ENCODE assay signal across 10 mouse cellular contexts in the genomic region with DNA sequence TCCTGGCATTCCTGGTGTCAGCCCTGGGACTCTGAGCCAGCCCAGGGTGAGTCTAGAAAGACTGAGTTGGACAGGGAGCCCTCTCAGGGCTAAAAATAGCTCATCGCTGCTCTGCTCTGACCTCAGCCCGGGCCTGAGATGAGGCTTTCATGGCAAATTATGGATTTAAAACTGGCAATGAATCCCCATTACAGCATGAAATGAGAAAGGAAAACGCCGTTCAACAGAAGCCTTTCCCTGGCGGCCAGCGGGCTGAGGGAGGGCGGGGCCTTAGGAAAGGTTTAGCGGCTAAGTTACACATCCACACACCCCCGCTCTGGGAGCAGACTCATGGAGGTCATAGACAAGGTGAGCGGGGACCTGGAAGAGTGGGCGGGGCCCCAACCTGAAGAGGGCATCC.
DNase-seq lines count a peak whose midpoint lies in the region; ATAC-seq and TF ChIP-seq lines count a peak whose summit lies in the region.
"Had no signal": no experiment of that assay in that cellular context is flagged by ENCODE, and none has a peak within 500 bp of the region (broad histone marks: within the 10 kb centered on the region; RNA-seq: fewer than 3 reads in every experiment).

No protein-coding gene starts in this region.

- WGBS in embryonic facial prominence, embryonic 13.5 days, result 36% methylated on average over 11 of the region's 11 CpGs
- 30% methylated on average over 11 of the region's 11 CpGs for WGBS in heart, postnatal 0 days

- TF ChIP-seq CTCF in heart, postnatal 0 days (IDR thresholded peaks at IDR 0.05; ENCODE audit: low read depth), result no peak

- H3K9ac ChIP-seq in embryonic facial prominence, embryonic 13.5 days, result no peak overlapping the region
- no peak overlapping the region for H3K9ac ChIP-seq in heart, postnatal 0 days (replicated peaks; ENCODE audit: low read depth, low read length)

- peaks cover 17% of the 10 kb centered on the region; the same call in 1 of the 2 replicates for H3K4me1 ChIP-seq in embryonic facial prominence, embryonic 13.5 days
- peaks cover 9% of the 10 kb centered on the region; the same call in 1 of the 2 replicates for H3K4me1 ChIP-seq in heart, postnatal 0 days (ENCODE audit: control insufficient read depth, insufficient read depth)

- no peaks in the 10 kb centered on the region for H3K9me3 ChIP-seq in embryonic facial prominence, embryonic 13.5 days
- H3K9me3 ChIP-seq in heart, postnatal 0 days (replicated peaks; ENCODE audit: control insufficient read depth, low read length), result no peaks in the 10 kb centered on the region

- peak; percentile 84 for ATAC-seq in cerebellum, adult (ENCODE audit: insufficient number of reproducible peaks, low FRiP score, low TSS enrichment)
- no peak for ATAC-seq in embryonic facial prominence, embryonic 13.5 days (ENCODE audit: insufficient number of reproducible peaks, insufficient read depth, low FRiP score, low TSS enrichment, low read depth)
- ATAC-seq in heart, postnatal 0 days (ENCODE audit: insufficient read depth, low read depth), result peak; percentile 85
- no peak for ATAC-seq in megakaryocyte progenitor cell, adult 5-6 weeks (replicated peaks; ENCODE audit: poor library complexity)

- 0 out of 2 replicates have a peak overlapping the region, but pooled peaks have one; percentile 33 for H3K27ac ChIP-seq in embryonic facial prominence, embryonic 13.5 days
- peak overlapping the region; percentile 85 for H3K27ac ChIP-seq in heart, postnatal 0 days (ENCODE audit: low read depth)
- H3K27ac ChIP-seq: macrophage had no signal

- no peaks in the 10 kb centered on the region for H3K36me3 ChIP-seq in embryonic facial prominence, embryonic 13.5 days
- H3K36me3 ChIP-seq in heart, postnatal 0 days (replicated peaks; ENCODE audit: control insufficient read depth, insufficient read depth, low read length), result no peaks in the 10 kb centered on the region

- no peak for DNase-seq in cerebellum, postnatal 4 days (ENCODE audit: low spot score in 2 of 2)
- DNase-seq in heart, postnatal 0 days (ENCODE audit: low spot score), result peak; percentile 55
- DNase-seq in lung, postnatal 36 days, result peak; percentile 10
- DNase-seq in adipocyte (ENCODE audit: low spot score), result no peak
- no peak for DNase-seq in spleen, postnatal 36 days (ENCODE audit: low spot score in 2 of 2)
- DNase-seq: right cerebral cortex, postnatal 4 days had no signal

- TF ChIP-seq EP300 in heart, postnatal 0 days (IDR thresholded peaks at IDR 0.05; ENCODE audit: low read depth), result no peak

- 0 out of 2 replicates have a peak, but pooled peaks cover 9% of the 10 kb centered on the region for H3K27me3 ChIP-seq in embryonic facial prominence, embryonic 13.5 days
- no peaks in the 10 kb centered on the region for H3K27me3 ChIP-seq in heart, postnatal 0 days (ENCODE audit: control insufficient read depth, insufficient read depth, low read length)

- no peak overlapping the region for H3K4me3 ChIP-seq in embryonic facial prominence, embryonic 13.5 days
- no peak overlapping the region for H3K4me3 ChIP-seq in heart, postnatal 0 days (ENCODE audit: low read depth, low read length)

- no peak overlapping the region for H3K4me2 ChIP-seq in embryonic facial prominence, embryonic 13.5 days
- H3K4me2 ChIP-seq in heart, postnatal 0 days (ENCODE audit: low read depth, low read length), result peak overlapping the region; percentile 26; the same call in 1 of the 2 replicates

Comparison
In these comparisons a context has a peak if more than half of its experiments do, and no peak if none do; other contexts are left out.
1. ATAC-seq: peak in cerebellum, adult (single experiment) and heart, postnatal 0 days (single experiment); none in embryonic facial prominence, embryonic 13.5 days (single experiment) and megakaryocyte progenitor cell, adult 5-6 weeks (single experiment).
2. DNase-seq: peak in heart, postnatal 0 days (single experiment) and lung, postnatal 36 days (single experiment); none in cerebellum, postnatal 4 days (0 of 2), adipocyte (single experiment) and spleen, postnatal 36 days (0 of 2).